Mouse (Mus musculus): ENCODE data around the gene Magi2.
"Not testable (repeated sequence)": the region's sequence is repeated elsewhere in the genome, so short reads cannot be mapped to it uniquely, and the experiment has no call there.

The Magi2 gene

GRCm38 (mm10) chr5:19226866-19227243, at the start of gene Magi2:
Magi2 (plus strand) TSS chr5:19227036.
- DNase-seq (ENCODE audit: low spot score in 2 of 2) = no peak

GRCm38 (mm10) chr5:19178594-19178993, 48.2 kb upstream of the Magi2 start:
- no peak for DNase-seq (ENCODE audit: low spot score in 2 of 2)

GRCm38 (mm10) chr5:19186175-19186574, 40.7 kb upstream of the Magi2 start:
- DNase-seq (ENCODE audit: low spot score in 2 of 2) = peak in 1 of 2 experiments; percentile 6

GRCm38 (mm10) chr5:19211665-19212064, 15.2 kb upstream of the Magi2 start:
- DNase-seq (ENCODE audit: low spot score in 2 of 2) = no peak

GRCm38 (mm10) chr5:19226144-19226865, 531 bp upstream of the Magi2 start:
- DNase-seq (ENCODE audit: low spot score in 2 of 2) = peak; percentile 77 to 84

GRCm38 (mm10) chr5:19227281-19227680, 445 bp downstream of the Magi2 start:
- no peak for DNase-seq (ENCODE audit: low spot score in 2 of 2)

GRCm38 (mm10) chr5:19227791-19228331, 1.0 kb downstream of the Magi2 start:
- DNase-seq (ENCODE audit: low spot score in 2 of 2) = peak in 1 of 2 experiments; percentile 59

- DNase-seq (ENCODE audit: low spot score in 2 of 2) = peak in 1 of 2 experiments; percentile 17
Measured at GRCm38 (mm10) chr5:19241797-19242196, 15.0 kb downstream of the Magi2 start.

- DNase-seq (ENCODE audit: low spot score in 2 of 2) = no peak
Measured at GRCm38 (mm10) chr5:19246426-19246825, 19.6 kb downstream of the Magi2 start.

GRCm38 (mm10) chr5:19247266-19247665, 20.4 kb downstream of the Magi2 start:
- DNase-seq (ENCODE audit: low spot score in 2 of 2) = no peak

- no peak for DNase-seq (ENCODE audit: low spot score in 2 of 2)
Measured at GRCm38 (mm10) chr5:19262816-19263215, 36.0 kb downstream of the Magi2 start.

- DNase-seq (ENCODE audit: low spot score in 2 of 2) = no peak
Measured at GRCm38 (mm10) chr5:19264627-19265026, 37.8 kb downstream of the Magi2 start.

- no peak for DNase-seq (ENCODE audit: low spot score in 2 of 2)
Measured at GRCm38 (mm10) chr5:19292581-19292980, 65.7 kb downstream of the Magi2 start.

- no peak for DNase-seq (ENCODE audit: low spot score in 2 of 2)
Measured at GRCm38 (mm10) chr5:19306656-19307055, 79.8 kb downstream of the Magi2 start.

- no peak for DNase-seq (ENCODE audit: low spot score in 2 of 2)
Measured at GRCm38 (mm10) chr5:19309870-19310269, 83.0 kb downstream of the Magi2 start.

- peak in 1 of 2 experiments; percentile 8 for DNase-seq (ENCODE audit: low spot score in 2 of 2)
Measured at GRCm38 (mm10) chr5:19322532-19322931, 95.7 kb downstream of the Magi2 start.

- DNase-seq (ENCODE audit: low spot score in 2 of 2) = no peak
Measured at GRCm38 (mm10) chr5:19337561-19337960, 110.7 kb downstream of the Magi2 start.

- no peak for DNase-seq (ENCODE audit: low spot score in 2 of 2)
Measured at GRCm38 (mm10) chr5:19368175-19368574, 141.3 kb downstream of the Magi2 start.

GRCm38 (mm10) chr5:19395876-19396275, 169.0 kb downstream of the Magi2 start:
- DNase-seq (ENCODE audit: low spot score in 2 of 2) = no peak

- DNase-seq (ENCODE audit: low spot score in 2 of 2) = no peak
Measured at GRCm38 (mm10) chr5:19400299-19400698, 173.5 kb downstream of the Magi2 start.

- DNase-seq (ENCODE audit: low spot score in 2 of 2) = peak in 1 of 2 experiments; percentile 10
Measured at GRCm38 (mm10) chr5:19400738-19401408, 174.0 kb downstream of the Magi2 start.

- DNase-seq (ENCODE audit: low spot score in 2 of 2) = not testable (repeated sequence)
Measured at GRCm38 (mm10) chr5:19404268-19404667, 177.4 kb downstream of the Magi2 start.

- no peak for DNase-seq (ENCODE audit: low spot score in 2 of 2)
Measured at GRCm38 (mm10) chr5:19414556-19414955, 187.7 kb downstream of the Magi2 start.

Data from left cerebral cortex, adult 9 months (tissue).